Mouse (Mus musculus) forebrain, embryonic 14.5 days (tissue): ENCODE results near the gene Meiob. TPM values are rescaled to one million over a fixed set of nuclear protein-coding genes. Genes with fewer than 3 reads are reported as not detected.

ENCODE experiments used
- ATAC-seq: fragments of 200-750 bp; cut with Nextera tagmentation; 2 replicates; pipeline ENCODE4 v1.8.0; 2017; ENCODE audit warnings: mild to moderate bottlenecking, moderate library complexity
- DNase-seq: peaks from one replicate; pipeline ENCODE4 v3.0.0-alpha.2; 2015; ENCODE audit warnings: low spot score
- H3K27ac ChIP-seq: fragments of 300-500 bp; sonication (generic); 2 replicates; pipeline ENCODE4 v1.5.1; 2014; ENCODE audit warnings: low read depth, mild to moderate bottlenecking, control low read depth, low read length, moderate library complexity
- H3K27me3 ChIP-seq: fragments of 300-500 bp; sonication (generic); replicated peaks from 2 replicates; pipeline ENCODE4 v1.6.1; 2014; ENCODE audit warnings: low read length, control low read depth, mixed read lengths; ENCODE audit not compliant: control insufficient read depth, insufficient read depth
- H3K36me3 ChIP-seq: fragments of 300-500 bp; sonication (generic); 2 replicates; pipeline ENCODE4 v1.6.1; 2014; ENCODE audit warnings: low read length, control low read depth; ENCODE audit not compliant: control insufficient read depth, insufficient read depth
- H3K4me1 ChIP-seq: fragments of 300-500 bp; sonication (generic); 2 replicates; pipeline ENCODE4 v1.6.1; 2014; ENCODE audit warnings: antibody characterized with exemption, low read length, control low read depth; ENCODE audit not compliant: control insufficient read depth, insufficient read depth
- H3K4me2 ChIP-seq: fragments of 300-500 bp; sonication (generic); 2 replicates; pipeline ENCODE4 v1.6.1; 2014; ENCODE audit warnings: mild to moderate bottlenecking, control low read depth, low read length
- H3K4me3 ChIP-seq: fragments of 300-500 bp; sonication (generic); 2 replicates; pipeline ENCODE4 v1.5.1; 2014; ENCODE audit warnings: low read depth, low read length, control low read depth
- H3K9ac ChIP-seq: fragments of 300-500 bp; sonication (generic); 2 replicates; pipeline ENCODE4 v1.6.1; 2014; ENCODE audit warnings: mild to moderate bottlenecking, low read length, control low read depth, moderate library complexity
- H3K9me3 ChIP-seq: fragments of 300-500 bp; sonication (generic); replicated peaks from 2 replicates; pipeline ENCODE4 v1.6.1; 2016; ENCODE audit warnings: low read length, control low read depth, mixed read lengths; ENCODE audit not compliant: control insufficient read depth
- WGBS: fragments of 180-500 bp; shearing (Covaris S2); extraction: QIAGEN DNeasy Blood & Tissue Kit; methylation state at CpG from one replicate; pipeline ENCODE4 v1.1.7; 2014; 5-methylcytosine and 5-hydroxymethylcytosine counted together
- polyA plus RNA-seq: library from polyadenylated mRNA; unstranded; fragments of >200 nt; fragmentation: Nextera tagmentation; extraction: Ambion mirVana; gene quantifications from 2 replicates; pipeline ENCODE4 v1.2.1, GENCODE M21; 2014

Meiob gene
- polyA plus RNA-seq, 1 experiment from 2014 or later, result not detected

- no peak overlapping the region for H3K27ac ChIP-seq
- DNase-seq (no peak), ATAC-seq (no peak)
- H3K4me2 ChIP-seq, result no peak overlapping the region
- H3K27me3 ChIP-seq, result no peaks in the 10 kb centered on the region
- H3K36me3 ChIP-seq, result peaks cover 38% of the 10 kb centered on the region
- peaks cover 3% of the 10 kb centered on the region; the same call in 1 of the 2 replicates for H3K4me1 ChIP-seq
- H3K9me3 ChIP-seq, result no peaks in the 10 kb centered on the region
- no peak overlapping the region for H3K9ac ChIP-seq
- no peak overlapping the region for H3K4me3 ChIP-seq
- WGBS, result 78% methylated on average over 3 of the region's 3 CpGs
Observed at GRCm38 (mm10) chr17:24855838-24856464, 51.9 kb downstream of the Meiob start.

- Histone ChIP-seq H3K27ac (no peak overlapping the region), H3K4me1 (no peaks in the 10 kb centered on the region), H3K9me3 (no peaks in the 10 kb centered on the region), H3K27me3 (no peaks in the 10 kb centered on the region), H3K9ac (no peak overlapping the region), H3K36me3 (peaks cover 44% of the 10 kb centered on the region), H3K4me3 (no peak overlapping the region), H3K4me2 (no peak overlapping the region)
- ATAC-seq, result no peak
- no peak for DNase-seq
- 95% methylated on average over 13 of the region's 13 CpGs for WGBS
Observed at GRCm38 (mm10) chr17:24856589-24856988, 52.5 kb downstream of the Meiob start.

GRCm38 (mm10) chr17:24857831-24858470 lies 53.9 kb downstream of the Meiob start:
- H3K4me3 ChIP-seq, result no peak overlapping the region
- no peaks in the 10 kb centered on the region for H3K4me1 ChIP-seq
- H3K9ac ChIP-seq, result no peak overlapping the region
- 83% methylated on average over 8 of the region's 8 CpGs for WGBS
- H3K27ac ChIP-seq, result no peak overlapping the region
- no peak overlapping the region for H3K4me2 ChIP-seq
- ATAC-seq (no peak), DNase-seq (no peak)
- H3K27me3 ChIP-seq, result no peaks in the 10 kb centered on the region
- H3K36me3 ChIP-seq, result peaks cover 51% of the 10 kb centered on the region
- H3K9me3 ChIP-seq, result no peaks in the 10 kb centered on the region

- Histone ChIP-seq H3K27me3 (no peaks in the 10 kb centered on the region), H3K36me3 (peaks cover 45% of the 10 kb centered on the region), H3K9ac (no peak overlapping the region), H3K4me2 (no peak overlapping the region), H3K27ac (no peak overlapping the region), H3K9me3 (no peaks in the 10 kb centered on the region), H3K4me1 (no peaks in the 10 kb centered on the region), H3K4me3 (no peak overlapping the region)
- WGBS, result 89% methylated on average over 6 of the region's 6 CpGs
- DNase-seq, result peak; percentile 42
- no peak for ATAC-seq
Observed at GRCm38 (mm10) chr17:24858967-24859366, 54.9 kb downstream of the Meiob start.

- peaks cover 44% of the 10 kb centered on the region for H3K36me3 ChIP-seq
- H3K4me2 ChIP-seq, result no peak overlapping the region
- DNase-seq (no peak), ATAC-seq (no peak)
- H3K4me1 ChIP-seq, result no peaks in the 10 kb centered on the region
- no peak overlapping the region for H3K27ac ChIP-seq
- H3K4me3 ChIP-seq, result no peak overlapping the region
- H3K9me3 ChIP-seq, result no peaks in the 10 kb centered on the region
- 94% methylated on average over 8 of the region's 8 CpGs for WGBS
- H3K27me3 ChIP-seq, result no peaks in the 10 kb centered on the region
- no peak overlapping the region for H3K9ac ChIP-seq
Observed at GRCm38 (mm10) chr17:24860076-24860475, 56.0 kb downstream of the Meiob start.

GRCm38 (mm10) chr17:24861785-24862184 lies 57.7 kb downstream of the Meiob start:
- no peak overlapping the region for H3K4me2 ChIP-seq
- H3K9me3 ChIP-seq, result no peaks in the 10 kb centered on the region
- ATAC-seq (no peak), DNase-seq (no peak)
- H3K36me3 ChIP-seq, result peaks cover 34% of the 10 kb centered on the region
- H3K9ac ChIP-seq, result no peak overlapping the region
- no peaks in the 10 kb centered on the region for H3K4me1 ChIP-seq
- H3K4me3 ChIP-seq, result no peak overlapping the region
- 96% methylated on average over 3 of the region's 3 CpGs for WGBS
- H3K27me3 ChIP-seq, result no peaks in the 10 kb centered on the region
- no peak overlapping the region for H3K27ac ChIP-seq

GRCm38 (mm10) chr17:24865776-24866175 lies 61.7 kb downstream of the Meiob start, which contains the start of gene Igfals:
Gene Igfals, plus strand, starts transcription at chr17:24865997.
- no peaks in the 10 kb centered on the region for H3K9me3 ChIP-seq
- H3K27me3 ChIP-seq, result no peaks in the 10 kb centered on the region
- no peaks in the 10 kb centered on the region for H3K4me1 ChIP-seq
- H3K4me2 ChIP-seq, result no peak within 1 kb of the TSS
- no peak for DNase-seq
- peaks cover 19% of the 10 kb centered on the region for H3K36me3 ChIP-seq
- ATAC-seq, result no peak
- H3K27ac ChIP-seq, result no peak within 1 kb of the TSS
- H3K9ac ChIP-seq, result no peak within 1 kb of the TSS
- no peak within 1 kb of the TSS for H3K4me3 ChIP-seq
- WGBS, result 90% methylated on average over 8 of the region's 8 CpGs

- Histone ChIP-seq H3K9me3 (no peaks in the 10 kb centered on the region), H3K4me3 (no peak overlapping the region), H3K36me3 (peaks cover 4% of the 10 kb centered on the region; the same call in 1 of the 2 replicates), H3K4me2 (no peak overlapping the region), H3K9ac (no peak overlapping the region), H3K4me1 (no peaks in the 10 kb centered on the region), H3K27me3 (no peaks in the 10 kb centered on the region), H3K27ac (no peak overlapping the region)
- WGBS, result 96% methylated on average over 10 of the region's 10 CpGs
- ATAC-seq (no peak), DNase-seq (no peak)
Observed at GRCm38 (mm10) chr17:24867914-24868313, 63.8 kb downstream of the Meiob start.

GRCm38 (mm10) chr17:24873695-24874404 lies 69.8 kb downstream of the Meiob start:
- no peak overlapping the region for H3K4me3 ChIP-seq
- H3K4me1 ChIP-seq, result no peaks in the 10 kb centered on the region
- DNase-seq, result no peak
- no peak for ATAC-seq
- no peaks in the 10 kb centered on the region for H3K27me3 ChIP-seq
- WGBS, result 49% methylated on average over 4 of the region's 4 CpGs
- no peak overlapping the region for H3K4me2 ChIP-seq
- H3K9ac ChIP-seq, result no peak overlapping the region
- H3K9me3 ChIP-seq, result no peaks in the 10 kb centered on the region
- no peak overlapping the region for H3K27ac ChIP-seq
- H3K36me3 ChIP-seq, result no peaks in the 10 kb centered on the region
